Mouse (Mus musculus): ENCODE measurements around the gene Dlec1. TPM values are rescaled to one million over a fixed set of nuclear protein-coding genes. Genes with fewer than 3 reads are reported as not detected.

The Dlec1 gene
- polyA plus RNA-seq (2017; shearing (Covaris generic)) = 0.98 TPM

GRCm38 (mm10) chr9:119101992-119102782, at the start of gene Dlec1:
Gene Dlec1 (plus strand): TSS chr9:119102478.

GRCm38 (mm10) chr9:119093419-119094295, 8.6 kb upstream of the Dlec1 start, which contains the start of gene Plcd1:
Gene Plcd1 (minus strand): TSS chr9:119093502.

GRCm38 (mm10) chr9:119156278-119157201, 54.3 kb downstream of the Dlec1 start, which contains the start of gene Acaa1b:
Gene Acaa1b (minus strand): TSS chr9:119157093.

GRCm38 (mm10) chr9:119158861-119159260, 56.6 kb downstream of the Dlec1 start, which contains the start of gene Gm47289:
Gene Gm47289 (plus strand): TSS chr9:119159161.

Other genes with a start within 250 kb of the Dlec1 start
- 0.24 TPM for gene Ctdspl, start 176.0 kb upstream of the Dlec1 start, polyA plus RNA-seq (2017; shearing (Covaris generic))
- not detected for gene Vill, start 49.7 kb upstream of the Dlec1 start, polyA plus RNA-seq (2017; shearing (Covaris generic))
- gene Plcd1, start 9.0 kb upstream of the Dlec1 start, polyA plus RNA-seq (2017; shearing (Covaris generic)) = 4.6 TPM
- gene Acaa1b, start 54.6 kb downstream of the Dlec1 start, polyA plus RNA-seq (2017; shearing (Covaris generic)) = 0.54 TPM
- not detected for gene Gm47289, start 56.7 kb downstream of the Dlec1 start, polyA plus RNA-seq (2017; shearing (Covaris generic))
- gene Slc22a13, start 106.6 kb downstream of the Dlec1 start, polyA plus RNA-seq (2017; shearing (Covaris generic)) = 0.63 TPM
- 37.2 TPM for gene Oxsr1, start 219.9 kb downstream of the Dlec1 start, polyA plus RNA-seq (2017; shearing (Covaris generic))
- gene Acaa1a, start 237.2 kb downstream of the Dlec1 start, polyA plus RNA-seq (2017; shearing (Covaris generic)) = 82.9 TPM
- gene Myd88, start 238.9 kb downstream of the Dlec1 start, polyA plus RNA-seq (2017; shearing (Covaris generic)) = 61.7 TPM

Data from effector memory CD4-positive, alpha-beta T cell, adult 7 months (primary cell).